Mouse (Mus musculus): ENCODE measurements at regions not wholly inside any gene's neighbourhood (a gene's known extent, or its start where the extent isn't known, plus 50 kb on each side); places are given as distances from the start of the nearest gene placed in this dataset.

GRCm38 (mm10) chr17:80825518-80825901, 97.2 kb upstream of the Map4k3 start:
- Histone ChIP-seq H3K79me2 (ENCODE audit: control insufficient read depth, insufficient read depth, low read length) (no peaks in the 10 kb centered on the region), H3K36me3 (ENCODE audit: control insufficient read depth, insufficient read depth, low read length) (no peaks in the 10 kb centered on the region), H3K27ac (replicated peaks; ENCODE audit: insufficient read depth, low read depth, low read length) (no peak overlapping the region; the same call in 1 of the 2 replicates), H3K9ac (ENCODE audit: low read depth, low read length) (no peak overlapping the region), H3K4me3 (ENCODE audit: insufficient read depth, low read depth, low read length) (no peak overlapping the region), H3K4me1 (ENCODE audit: control insufficient read depth, insufficient read depth, low read length) (peaks cover 6% of the 10 kb centered on the region), H3K27me3 (ENCODE audit: control insufficient read depth, insufficient read depth, low read length) (no peaks in the 10 kb centered on the region)
- TF ChIP-seq POLR2A (IDR thresholded peaks at IDR 0.05; ENCODE audit: extremely low read depth, insufficient read depth, low read length) (no peak), CTCF (IDR thresholded peaks at IDR 0.05; ENCODE audit: low read depth, low read length) (no peak)
- DNase-seq (ENCODE audit: extremely low read depth, low read depth, low spot score): no peak
- 54% methylated on average over 10 of the region's 10 CpGs for WGBS

GRCm38 (mm10) chr17:80824826-80825517, 96.7 kb upstream of the Map4k3 start:
- Histone ChIP-seq H3K9ac (ENCODE audit: low read depth, low read length) (no peak overlapping the region), H3K79me2 (ENCODE audit: control insufficient read depth, insufficient read depth, low read length) (no peaks in the 10 kb centered on the region), H3K27me3 (ENCODE audit: control insufficient read depth, insufficient read depth, low read length) (no peaks in the 10 kb centered on the region), H3K27ac (replicated peaks; ENCODE audit: insufficient read depth, low read depth, low read length) (no peak overlapping the region), H3K4me1 (ENCODE audit: control insufficient read depth, insufficient read depth, low read length) (peaks cover 6% of the 10 kb centered on the region), H3K36me3 (ENCODE audit: control insufficient read depth, insufficient read depth, low read length) (no peaks in the 10 kb centered on the region), H3K4me3 (ENCODE audit: insufficient read depth, low read depth, low read length) (no peak overlapping the region)
- no peak for TF ChIP-seq POLR2A (IDR thresholded peaks at IDR 0.05; ENCODE audit: extremely low read depth, insufficient read depth, low read length)
- WGBS: 80% methylated on average over 13 of the region's 13 CpGs
- no peak for DNase-seq (ENCODE audit: extremely low read depth, low read depth, low spot score)

- Histone ChIP-seq H3K4me1 (ENCODE audit: control insufficient read depth, insufficient read depth, low read length) (peaks cover 6% of the 10 kb centered on the region), H3K79me2 (ENCODE audit: control insufficient read depth, insufficient read depth, low read length) (no peaks in the 10 kb centered on the region), H3K27me3 (ENCODE audit: control insufficient read depth, insufficient read depth, low read length) (no peaks in the 10 kb centered on the region), H3K36me3 (ENCODE audit: control insufficient read depth, insufficient read depth, low read length) (no peaks in the 10 kb centered on the region), H3K9ac (ENCODE audit: low read depth, low read length) (no peak overlapping the region), H3K27ac (replicated peaks; ENCODE audit: insufficient read depth, low read depth, low read length) (no peak overlapping the region), H3K4me3 (ENCODE audit: insufficient read depth, low read depth, low read length) (no peak overlapping the region)
- 87% methylated on average over 2 of the region's 2 CpGs for WGBS
- TF ChIP-seq POLR2A (IDR thresholded peaks at IDR 0.05; ENCODE audit: extremely low read depth, insufficient read depth, low read length) (no peak), CTCF (IDR thresholded peaks at IDR 0.05; ENCODE audit: low read depth, low read length) (no peak)
- DNase-seq (ENCODE audit: extremely low read depth, low read depth, low spot score): no peak
Observed at GRCm38 (mm10) chr17:80824261-80824660, 96.0 kb upstream of the Map4k3 start.

GRCm38 (mm10) chr17:80820888-80821287, 92.6 kb upstream of the Map4k3 start:
- Histone ChIP-seq H3K79me2 (ENCODE audit: control insufficient read depth, insufficient read depth, low read length) (no peaks in the 10 kb centered on the region), H3K4me3 (ENCODE audit: insufficient read depth, low read depth, low read length) (no peak overlapping the region), H3K27ac (replicated peaks; ENCODE audit: insufficient read depth, low read depth, low read length) (no peak overlapping the region), H3K9ac (ENCODE audit: low read depth, low read length) (no peak overlapping the region), H3K4me1 (ENCODE audit: control insufficient read depth, insufficient read depth, low read length) (peaks cover under 1% of the 10 kb centered on the region), H3K36me3 (ENCODE audit: control insufficient read depth, insufficient read depth, low read length) (no peaks in the 10 kb centered on the region), H3K27me3 (ENCODE audit: control insufficient read depth, insufficient read depth, low read length) (no peaks in the 10 kb centered on the region)
- 75% methylated on average over 8 of the region's 8 CpGs for WGBS
- DNase-seq (ENCODE audit: extremely low read depth, low read depth, low spot score): no peak
- TF ChIP-seq POLR2A (IDR thresholded peaks at IDR 0.05; ENCODE audit: extremely low read depth, insufficient read depth, low read length) (no peak), CTCF (IDR thresholded peaks at IDR 0.05; ENCODE audit: low read depth, low read length) (no peak)

- Histone ChIP-seq H3K4me1 (ENCODE audit: control insufficient read depth, insufficient read depth, low read length) (peaks cover 2% of the 10 kb centered on the region; the same call in 1 of the 2 replicates), H3K36me3 (ENCODE audit: control insufficient read depth, insufficient read depth, low read length) (no peaks in the 10 kb centered on the region), H3K27me3 (ENCODE audit: control insufficient read depth, insufficient read depth, low read length) (no peaks in the 10 kb centered on the region), H3K27ac (replicated peaks; ENCODE audit: insufficient read depth, low read depth, low read length) (no peak overlapping the region), H3K4me3 (ENCODE audit: insufficient read depth, low read depth, low read length) (no peak overlapping the region), H3K79me2 (ENCODE audit: control insufficient read depth, insufficient read depth, low read length) (no peaks in the 10 kb centered on the region), H3K9ac (ENCODE audit: low read depth, low read length) (no peak overlapping the region)
- no peak for DNase-seq (ENCODE audit: extremely low read depth, low read depth, low spot score)
- 81% methylated on average over 9 of the region's 9 CpGs for WGBS
- TF ChIP-seq POLR2A (IDR thresholded peaks at IDR 0.05; ENCODE audit: extremely low read depth, insufficient read depth, low read length) (no peak), CTCF (IDR thresholded peaks at IDR 0.05; ENCODE audit: low read depth, low read length) (no peak)
Observed at GRCm38 (mm10) chr17:80818477-80819028, 90.3 kb upstream of the Map4k3 start.

- H3K4me3 ChIP-seq (ENCODE audit: insufficient read depth, low read depth, low read length): no peak overlapping the region
- peak; percentile 50 for DNase-seq (ENCODE audit: extremely low read depth, low read depth, low spot score)
Observed at GRCm38 (mm10) chr17:80815747-80816146, 87.5 kb upstream of the Map4k3 start.

More at GRCm38 (mm10) chr17:80815747-80816146, 87.5 kb upstream of the Map4k3 start:
- H3K27me3 ChIP-seq (ENCODE audit: control insufficient read depth, insufficient read depth, low read length): no peaks in the 10 kb centered on the region
- no peaks in the 10 kb centered on the region for H3K36me3 ChIP-seq (ENCODE audit: control insufficient read depth, insufficient read depth, low read length)
- H3K9ac ChIP-seq (ENCODE audit: low read depth, low read length): no peak overlapping the region
- no peaks in the 10 kb centered on the region for H3K79me2 ChIP-seq (ENCODE audit: control insufficient read depth, insufficient read depth, low read length)
- peaks cover 5% of the 10 kb centered on the region; the same call in 1 of the 2 replicates for H3K4me1 ChIP-seq (ENCODE audit: control insufficient read depth, insufficient read depth, low read length)
- TF ChIP-seq CTCF (IDR thresholded peaks at IDR 0.05; ENCODE audit: low read depth, low read length): peak; percentile 62; the same call in 1 of the 2 replicates
- no peak for TF ChIP-seq POLR2A (IDR thresholded peaks at IDR 0.05; ENCODE audit: extremely low read depth, insufficient read depth, low read length)
- WGBS: 85% methylated on average over 4 of the region's 4 CpGs
- H3K27ac ChIP-seq (replicated peaks; ENCODE audit: insufficient read depth, low read depth, low read length): no peak overlapping the region

Measured in liver, adult 2 months (tissue).